Mouse (Mus musculus): ENCODE results near the gene Hacl1. TPM values are rescaled to one million over a fixed set of nuclear protein-coding genes. Genes with fewer than 3 reads are reported as not detected.

Gene Hacl1
- polyA plus RNA-seq, 1 experiment from 2014 or later, result 9.4 TPM

- DNase-seq (ENCODE audit: low spot score), result no peak
- 65% methylated on average over 3 of the region's 3 CpGs for WGBS
- Histone ChIP-seq H3K4me3 (no peak overlapping the region), H3K27me3 (ENCODE audit: low read depth, poor library complexity, severe bottlenecking) (no peaks in the 10 kb centered on the region), H3K27ac (no peak overlapping the region), H3K9me3 (replicated peaks) (no peaks in the 10 kb centered on the region), H3K36me3 (no peaks in the 10 kb centered on the region), H3K4me1 (peaks cover 13% of the 10 kb centered on the region)
Observed at GRCm38 (mm10) chr14:31644931-31645547, 4.0 kb upstream of the Hacl1 start.

- no peak overlapping the region for H3K4me3 ChIP-seq
- 94% methylated on average over 5 of the region's 5 CpGs for WGBS
- H3K27ac ChIP-seq, result no peak overlapping the region
- no peaks in the 10 kb centered on the region for H3K9me3 ChIP-seq (replicated peaks)
- H3K4me1 ChIP-seq, result peaks cover 15% of the 10 kb centered on the region
- H3K27me3 ChIP-seq (ENCODE audit: low read depth, poor library complexity, severe bottlenecking), result no peaks in the 10 kb centered on the region
- no peak for DNase-seq (ENCODE audit: low spot score)
- H3K36me3 ChIP-seq, result no peaks in the 10 kb centered on the region
Observed at GRCm38 (mm10) chr14:31644183-31644830, 3.2 kb upstream of the Hacl1 start.

- no peaks in the 10 kb centered on the region for H3K9me3 ChIP-seq (replicated peaks)
- no peak for DNase-seq (ENCODE audit: low spot score)
- no peaks in the 10 kb centered on the region for H3K27me3 ChIP-seq (ENCODE audit: low read depth, poor library complexity, severe bottlenecking)
- peak overlapping the region; percentile 91 for H3K27ac ChIP-seq
- H3K4me1 ChIP-seq, result peaks cover 15% of the 10 kb centered on the region
- 77% methylated on average over 9 of the region's 9 CpGs for WGBS
- no peaks in the 10 kb centered on the region for H3K36me3 ChIP-seq
- peak overlapping the region; percentile 82 for H3K4me3 ChIP-seq
Observed at GRCm38 (mm10) chr14:31641506-31642155, 545 bp upstream of the Hacl1 start.

GRCm38 (mm10) chr14:31640346-31640889 is 668 bp downstream of the Hacl1 start, which contains the start of gene Gm49387:
Gene Gm49387 (minus strand): TSS chr14:31640878.
- Histone ChIP-seq H3K9me3 (replicated peaks) (no peaks in the 10 kb centered on the region), H3K4me3 (peak within 1 kb of the TSS; percentile 82), H3K27ac (peak within 1 kb of the TSS; percentile 91), H3K36me3 (no peaks in the 10 kb centered on the region), H3K27me3 (ENCODE audit: low read depth, poor library complexity, severe bottlenecking) (no peaks in the 10 kb centered on the region), H3K4me1 (peaks cover 15% of the 10 kb centered on the region)
- WGBS, result 5% methylated on average over 26 of the region's 26 CpGs
- no peak for DNase-seq (ENCODE audit: low spot score)

GRCm38 (mm10) chr14:31630677-31631076 is 10.4 kb downstream of the Hacl1 start:
- 85% methylated on average over 7 of the region's 7 CpGs for WGBS

GRCm38 (mm10) chr14:31622748-31623147 is 18.3 kb downstream of the Hacl1 start:
- H3K9me3 ChIP-seq (replicated peaks), result no peaks in the 10 kb centered on the region
- H3K4me1 ChIP-seq, result no peaks in the 10 kb centered on the region
- DNase-seq (ENCODE audit: low spot score), result no peak
- 89% methylated on average over 12 of the region's 12 CpGs for WGBS
- no peak overlapping the region for H3K4me3 ChIP-seq
- no peaks in the 10 kb centered on the region for H3K36me3 ChIP-seq
- no peak overlapping the region for H3K27ac ChIP-seq
- H3K27me3 ChIP-seq (ENCODE audit: low read depth, poor library complexity, severe bottlenecking), result no peaks in the 10 kb centered on the region

More at GRCm38 (mm10) chr14:31630677-31631076, 10.4 kb downstream of the Hacl1 start:
- Histone ChIP-seq H3K36me3 (no peaks in the 10 kb centered on the region), H3K27ac (no peak overlapping the region), H3K9me3 (replicated peaks) (no peaks in the 10 kb centered on the region), H3K4me1 (no peaks in the 10 kb centered on the region), H3K27me3 (ENCODE audit: low read depth, poor library complexity, severe bottlenecking) (no peaks in the 10 kb centered on the region), H3K4me3 (no peak overlapping the region)
- no peak for DNase-seq (ENCODE audit: low spot score)

GRCm38 (mm10) chr14:31620591-31621223 is 20.4 kb downstream of the Hacl1 start:
- H3K9me3 ChIP-seq (replicated peaks), result no peaks in the 10 kb centered on the region
- H3K27ac ChIP-seq, result no peak overlapping the region
- H3K36me3 ChIP-seq, result no peaks in the 10 kb centered on the region
- no peaks in the 10 kb centered on the region for H3K4me1 ChIP-seq
- H3K4me3 ChIP-seq, result no peak overlapping the region
- 87% methylated on average over 9 of the region's 9 CpGs for WGBS
- no peaks in the 10 kb centered on the region for H3K27me3 ChIP-seq (ENCODE audit: low read depth, poor library complexity, severe bottlenecking)
- no peak for DNase-seq (ENCODE audit: low spot score)

- Histone ChIP-seq H3K36me3 (no peaks in the 10 kb centered on the region), H3K4me1 (no peaks in the 10 kb centered on the region), H3K9me3 (replicated peaks) (no peaks in the 10 kb centered on the region), H3K27ac (no peak overlapping the region), H3K27me3 (ENCODE audit: low read depth, poor library complexity, severe bottlenecking) (no peaks in the 10 kb centered on the region), H3K4me3 (no peak overlapping the region)
- DNase-seq (ENCODE audit: low spot score), result no peak
- WGBS, result 89% methylated on average over 3 of the region's 3 CpGs
Observed at GRCm38 (mm10) chr14:31617997-31618396, 23.1 kb downstream of the Hacl1 start.

GRCm38 (mm10) chr14:31617204-31617603 is 23.9 kb downstream of the Hacl1 start:
- H3K4me1 ChIP-seq, result no peaks in the 10 kb centered on the region
- no peaks in the 10 kb centered on the region for H3K36me3 ChIP-seq
- WGBS, result 91% methylated on average over 9 of the region's 9 CpGs
- H3K4me3 ChIP-seq, result no peak overlapping the region
- H3K27me3 ChIP-seq (ENCODE audit: low read depth, poor library complexity, severe bottlenecking), result no peaks in the 10 kb centered on the region
- H3K27ac ChIP-seq, result no peak overlapping the region
- no peak for DNase-seq (ENCODE audit: low spot score)
- H3K9me3 ChIP-seq (replicated peaks), result no peaks in the 10 kb centered on the region

- Histone ChIP-seq H3K27me3 (ENCODE audit: low read depth, poor library complexity, severe bottlenecking) (no peaks in the 10 kb centered on the region), H3K27ac (no peak overlapping the region), H3K36me3 (no peaks in the 10 kb centered on the region), H3K9me3 (replicated peaks) (no peaks in the 10 kb centered on the region), H3K4me1 (no peaks in the 10 kb centered on the region), H3K4me3 (no peak overlapping the region)
- DNase-seq (ENCODE audit: low spot score), result no peak
- 92% methylated on average over 5 of the region's 5 CpGs for WGBS
Observed at GRCm38 (mm10) chr14:31613671-31614070, 27.4 kb downstream of the Hacl1 start.

- H3K27me3 ChIP-seq (ENCODE audit: low read depth, poor library complexity, severe bottlenecking), result no peaks in the 10 kb centered on the region
- WGBS, result 64% methylated on average over 4 of the region's 4 CpGs
- H3K4me3 ChIP-seq, result no peak overlapping the region
- no peaks in the 10 kb centered on the region for H3K9me3 ChIP-seq (replicated peaks)
- no peak overlapping the region for H3K27ac ChIP-seq
- DNase-seq (ENCODE audit: low spot score), result no peak
- no peaks in the 10 kb centered on the region for H3K36me3 ChIP-seq
- H3K4me1 ChIP-seq, result no peaks in the 10 kb centered on the region
Observed at GRCm38 (mm10) chr14:31611986-31612385, 29.1 kb downstream of the Hacl1 start.

- Histone ChIP-seq H3K36me3 (no peaks in the 10 kb centered on the region), H3K27me3 (ENCODE audit: low read depth, poor library complexity, severe bottlenecking) (no peaks in the 10 kb centered on the region), H3K4me1 (0 out of 2 replicates have a peak, but pooled peaks cover under 1% of the 10 kb centered on the region), H3K27ac (no peak overlapping the region), H3K9me3 (replicated peaks) (no peaks in the 10 kb centered on the region), H3K4me3 (no peak overlapping the region)
- no peak for DNase-seq (ENCODE audit: low spot score)
- WGBS, result 51% methylated on average over 6 of the region's 6 CpGs
Observed at GRCm38 (mm10) chr14:31605514-31605913, 35.6 kb downstream of the Hacl1 start.

- Histone ChIP-seq H3K4me1 (peaks cover 7% of the 10 kb centered on the region), H3K27me3 (ENCODE audit: low read depth, poor library complexity, severe bottlenecking) (no peaks in the 10 kb centered on the region)
Observed at GRCm38 (mm10) chr14:31604916-31605315, 36.2 kb downstream of the Hacl1 start.

More at GRCm38 (mm10) chr14:31604916-31605315, 36.2 kb downstream of the Hacl1 start:
- 79% methylated on average over 5 of the region's 5 CpGs for WGBS
- Histone ChIP-seq H3K9me3 (replicated peaks) (no peaks in the 10 kb centered on the region), H3K27ac (no peak overlapping the region), H3K36me3 (no peaks in the 10 kb centered on the region), H3K4me3 (no peak overlapping the region)
- DNase-seq (ENCODE audit: low spot score), result no peak
